Mouse (Mus musculus) forebrain, postnatal 0 days (tissue): ENCODE measurements around the gene Cacna2d1. TPM values are rescaled to one million over a fixed set of nuclear protein-coding genes. Genes with fewer than 3 reads are reported as not detected.

ENCODE experiments used
- ATAC-seq: fragments of 200-750 bp; cut with Nextera tagmentation; 2 replicates; pipeline ENCODE4 v1.8.0; 2017; ENCODE audit warnings: mild to moderate bottlenecking, moderate library complexity
- DNase-seq: peaks from one replicate; pipeline ENCODE4 v3.0.0-alpha.2; 2015
- H3K27ac ChIP-seq: fragments of 300-500 bp; sonication (generic); 2 replicates; pipeline ENCODE4 v1.5.1; 2014; ENCODE audit warnings: low read depth, mild to moderate bottlenecking, antibody characterized with exemption, low read length, moderate library complexity, mixed read lengths
- H3K27me3 ChIP-seq: fragments of 300-500 bp; sonication (generic); 2 replicates; pipeline ENCODE4 v1.6.1; 2014; ENCODE audit warnings: mild to moderate bottlenecking, low read length, mixed read lengths; ENCODE audit not compliant: insufficient read depth
- H3K36me3 ChIP-seq: fragments of 300-500 bp; sonication (generic); 2 replicates; pipeline ENCODE4 v1.6.1; 2014; ENCODE audit warnings: mild to moderate bottlenecking, moderate library complexity; ENCODE audit not compliant: insufficient read depth
- H3K4me1 ChIP-seq: fragments of 300-500 bp; sonication (generic); 2 replicates; pipeline ENCODE4 v1.6.1; 2014; ENCODE audit warnings: antibody characterized with exemption; ENCODE audit not compliant: insufficient read depth
- H3K4me2 ChIP-seq: fragments of 300-500 bp; sonication (generic); 2 replicates; pipeline ENCODE4 v1.6.1; 2014; ENCODE audit warnings: low read depth, mild to moderate bottlenecking, moderate library complexity
- H3K4me3 ChIP-seq: fragments of 300-500 bp; sonication (generic); 2 replicates; pipeline ENCODE4 v1.5.1; 2014; ENCODE audit warnings: low read depth, low read length, mixed read lengths
- H3K9ac ChIP-seq: fragments of 300-500 bp; sonication (generic); 2 replicates; pipeline ENCODE4 v1.6.1; 2014; ENCODE audit warnings: mild to moderate bottlenecking
- H3K9me3 ChIP-seq: fragments of 300-500 bp; sonication (generic); 2 replicates; pipeline ENCODE4 v1.6.1; 2016; ENCODE audit warnings: low read length
- CTCF ChIP-seq: sonication (generic); IDR thresholded peaks from 2 replicates; pipeline ENCODE4 v1.5.1; 2016; ENCODE audit warnings: antibody characterized with exemption, control low read depth, low read depth
- WGBS: fragments of 180-500 bp; shearing (Covaris S2); extraction: QIAGEN DNeasy Blood & Tissue Kit; methylation state at CpG from one replicate; pipeline ENCODE4 v1.1.7; 2014; 5-methylcytosine and 5-hydroxymethylcytosine counted together
- polyA plus RNA-seq: library from polyadenylated mRNA; unstranded; fragments of >200 nt; fragmentation: Nextera tagmentation; extraction: Ambion mirVana; gene quantifications from 2 replicates; pipeline ENCODE4 v1.2.1, GENCODE M21; 2015
- total RNA-seq: library from RNA; depleted of rRNA; stranded (reverse); fragments of >200 nt; gene quantifications from 2 replicates; pipeline ENCODE4 v1.2.3, GENCODE M21; 2014

Cacna2d1 gene
- total and polyA plus RNA-seq, 2 experiments from 2014 or later = 28.5 to 80.4 TPM

DNA sequence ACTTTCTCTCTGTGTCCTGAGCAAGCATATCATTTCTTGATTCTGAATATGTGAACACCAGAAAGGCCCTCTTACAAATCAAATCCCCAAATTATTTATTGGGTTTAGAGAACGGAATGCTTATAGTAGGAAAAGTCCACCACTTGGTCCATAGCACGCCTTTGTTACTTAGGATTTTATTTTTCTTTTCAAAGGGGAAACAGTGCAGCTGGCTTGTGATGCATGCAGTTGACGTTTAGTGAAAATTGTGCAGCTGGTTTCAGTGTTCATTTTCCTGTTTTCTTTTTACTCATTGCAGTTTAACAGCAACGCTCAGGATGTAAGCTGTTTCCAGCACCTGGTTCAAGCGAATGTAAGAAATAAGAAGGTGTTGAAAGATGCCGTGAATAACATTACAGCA lies 365.1 kb downstream of the Cacna2d1 start:
- no peak overlapping the region for H3K4me2 ChIP-seq
- ATAC-seq (no peak), DNase-seq (no peak)
- H3K9me3 ChIP-seq = no peaks in the 10 kb centered on the region
- no peaks in the 10 kb centered on the region for H3K36me3 ChIP-seq
- 71% methylated on average over 6 of the region's 6 CpGs for WGBS
- no peak overlapping the region for H3K4me3 ChIP-seq
- TF ChIP-seq CTCF = no peak
- no peak overlapping the region for H3K9ac ChIP-seq
- H3K27ac ChIP-seq = no peak overlapping the region
- no peaks in the 10 kb centered on the region for H3K27me3 ChIP-seq
- no peaks in the 10 kb centered on the region for H3K4me1 ChIP-seq

DNA sequence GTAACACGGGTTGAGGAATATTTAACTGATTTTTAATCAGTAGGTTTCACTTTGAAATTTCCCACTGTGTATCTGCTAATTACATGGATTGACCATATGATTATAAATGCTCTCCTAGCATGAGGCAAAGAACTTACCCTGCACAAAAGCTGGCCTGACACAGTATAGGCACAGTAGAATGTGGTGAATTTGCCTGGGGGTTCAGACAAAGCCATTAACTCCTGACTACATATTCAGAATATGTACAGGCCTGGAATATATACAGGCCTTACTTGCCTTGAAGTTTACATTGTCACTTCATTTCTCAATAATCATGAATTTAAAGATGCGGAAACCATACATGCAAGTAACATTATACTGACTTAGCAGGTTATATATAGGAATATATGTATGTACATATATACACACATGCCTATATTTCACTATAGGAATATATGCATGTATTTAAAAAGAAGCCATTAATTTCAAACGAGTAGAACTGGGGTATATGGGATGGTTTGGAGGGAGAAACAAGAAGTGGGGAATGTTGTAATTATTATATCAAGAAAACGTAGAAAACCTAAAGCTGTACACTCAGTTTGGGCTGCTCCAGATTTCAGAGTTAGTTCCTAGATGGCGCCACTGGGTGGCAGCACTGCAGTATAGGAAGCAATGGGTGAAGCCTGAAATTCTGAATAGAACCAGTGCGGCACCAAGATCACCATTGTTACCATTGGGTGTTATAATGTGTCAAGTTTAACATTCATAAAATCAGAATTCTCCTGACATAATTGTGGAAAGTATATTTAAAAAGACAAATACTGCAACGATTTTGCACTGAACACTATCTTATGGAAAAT lies 374.9 kb downstream of the Cacna2d1 start:
- H3K9ac ChIP-seq = no peak overlapping the region
- H3K4me1 ChIP-seq = no peaks in the 10 kb centered on the region
- DNase-seq (peak; percentile 84), ATAC-seq (peak; percentile 81)
- no peak overlapping the region for H3K4me2 ChIP-seq
- H3K36me3 ChIP-seq = no peaks in the 10 kb centered on the region
- H3K27me3 ChIP-seq = no peaks in the 10 kb centered on the region
- peak; percentile 86 for TF ChIP-seq CTCF
- WGBS = 39% methylated on average over 7 of the region's 7 CpGs
- no peak overlapping the region for H3K4me3 ChIP-seq
- no peaks in the 10 kb centered on the region for H3K9me3 ChIP-seq
- no peak overlapping the region for H3K27ac ChIP-seq

DNA sequence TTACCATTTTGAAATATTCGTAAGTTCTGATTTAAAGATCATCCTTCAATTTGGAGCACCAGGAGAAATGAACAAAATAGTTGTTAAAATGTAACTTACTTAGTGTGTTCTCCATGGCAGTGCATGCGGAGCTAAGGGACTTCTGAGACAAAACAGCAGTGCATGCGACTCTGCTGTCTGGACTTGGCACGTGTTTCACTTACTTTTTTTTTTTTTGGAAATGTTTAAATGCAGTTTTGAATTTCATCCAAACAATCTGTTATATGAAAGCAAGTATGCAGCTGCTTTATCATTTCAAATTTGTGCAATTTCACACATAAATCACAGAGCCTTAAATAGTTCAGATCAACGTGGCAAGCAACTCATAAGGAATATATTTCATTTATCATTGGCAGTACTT lies 379.8 kb downstream of the Cacna2d1 start:
- TF ChIP-seq CTCF = no peak

DNA sequence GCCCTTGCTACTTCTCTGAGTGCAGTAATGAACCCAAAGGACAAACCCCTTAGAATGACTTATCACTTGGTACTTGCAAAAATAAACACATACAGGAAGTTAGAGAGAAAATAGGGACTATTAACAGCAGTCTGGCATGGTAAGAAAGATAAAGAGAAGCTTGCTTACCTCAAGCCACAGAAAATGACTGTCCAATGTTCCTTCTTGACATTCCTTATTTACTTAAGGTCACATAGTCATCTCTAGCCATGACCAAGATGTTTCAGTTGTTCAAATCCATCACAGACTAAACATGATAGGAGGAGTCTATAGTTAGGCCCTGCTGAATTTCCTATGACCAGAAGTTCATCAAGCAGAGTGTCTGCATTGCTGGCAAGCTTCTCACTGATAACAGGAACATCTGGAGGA lies 381.5 kb downstream of the Cacna2d1 start:
- TF ChIP-seq CTCF = no peak
- Histone ChIP-seq H3K36me3 (no peaks in the 10 kb centered on the region), H3K9me3 (no peaks in the 10 kb centered on the region), H3K27ac (no peak overlapping the region), H3K4me3 (no peak overlapping the region), H3K4me2 (no peak overlapping the region), H3K4me1 (no peaks in the 10 kb centered on the region), H3K27me3 (no peaks in the 10 kb centered on the region), H3K9ac (no peak overlapping the region)
- no peak for DNase-seq
- ATAC-seq = no peak

More for the DNA sequence above, 379.8 kb downstream of the Cacna2d1 start:
- Histone ChIP-seq H3K9ac (no peak overlapping the region), H3K36me3 (no peaks in the 10 kb centered on the region), H3K27ac (no peak overlapping the region), H3K27me3 (no peaks in the 10 kb centered on the region), H3K9me3 (no peaks in the 10 kb centered on the region), H3K4me3 (no peak overlapping the region), H3K4me2 (no peak overlapping the region), H3K4me1 (no peaks in the 10 kb centered on the region)
- DNase-seq (peak; percentile 55), ATAC-seq (peak; percentile 67)
- WGBS = 58% methylated on average over 5 of the region's 5 CpGs

DNA sequence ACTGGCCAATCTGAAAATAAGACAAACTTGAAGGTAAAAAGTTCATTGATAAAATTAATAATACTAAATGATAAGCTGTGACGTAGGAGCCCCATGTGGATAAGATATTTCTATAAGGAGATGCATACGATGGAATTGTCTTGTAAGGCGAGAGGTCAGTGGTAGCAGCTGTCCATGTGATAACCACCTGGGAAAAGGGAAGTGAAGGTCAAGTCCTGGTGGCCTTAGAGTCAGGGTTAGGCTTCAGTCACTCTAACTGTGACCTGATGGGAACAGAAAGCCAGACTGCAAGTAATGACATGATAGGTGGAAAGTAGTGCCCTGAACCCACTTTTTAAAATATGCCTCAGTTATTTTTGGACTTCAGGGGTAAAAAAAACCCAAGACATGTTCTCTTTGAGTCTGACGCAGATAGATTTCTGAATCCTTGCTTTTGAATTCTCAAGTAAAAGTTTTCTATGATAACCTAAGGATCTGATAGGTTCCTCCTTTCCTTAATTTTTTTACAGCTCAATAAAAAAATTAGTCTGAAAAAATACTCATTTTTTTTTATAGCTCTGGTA lies 383.3 kb downstream of the Cacna2d1 start:
- no peaks in the 10 kb centered on the region for H3K27me3 ChIP-seq
- no peaks in the 10 kb centered on the region for H3K4me1 ChIP-seq
- 90% methylated on average over 4 of the region's 4 CpGs for WGBS
- ATAC-seq (no peak), DNase-seq (no peak)
- H3K4me2 ChIP-seq = no peak overlapping the region
- H3K9me3 ChIP-seq = no peaks in the 10 kb centered on the region
- no peak overlapping the region for H3K27ac ChIP-seq
- H3K36me3 ChIP-seq = no peaks in the 10 kb centered on the region
- no peak overlapping the region for H3K9ac ChIP-seq
- no peak overlapping the region for H3K4me3 ChIP-seq
- TF ChIP-seq CTCF = no peak

DNA sequence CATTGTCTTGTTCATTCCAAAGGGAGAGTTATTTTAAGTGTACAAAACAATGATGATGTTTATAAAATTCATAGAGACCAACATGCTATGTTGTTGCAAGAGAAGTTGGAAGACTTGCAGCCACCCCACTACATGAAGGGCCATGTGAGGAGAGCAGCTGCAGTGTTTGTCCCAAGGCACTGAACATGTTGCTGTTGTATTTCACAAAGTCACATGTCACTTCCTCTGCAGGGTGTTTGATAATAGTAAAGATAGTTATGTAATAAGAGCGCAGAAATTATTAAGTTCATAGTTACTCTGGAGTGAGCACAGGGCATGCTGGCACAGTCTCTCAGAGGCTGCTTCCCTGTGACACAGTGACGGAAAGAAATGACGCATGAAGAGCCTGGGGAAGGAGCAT lies 392.1 kb downstream of the Cacna2d1 start:
- Histone ChIP-seq H3K9ac (no peak overlapping the region), H3K36me3 (no peaks in the 10 kb centered on the region), H3K9me3 (no peaks in the 10 kb centered on the region), H3K4me3 (no peak overlapping the region), H3K4me1 (no peaks in the 10 kb centered on the region), H3K27me3 (no peaks in the 10 kb centered on the region), H3K27ac (no peak overlapping the region), H3K4me2 (no peak overlapping the region)
- 94% methylated on average over 3 of the region's 3 CpGs for WGBS
- DNase-seq (no peak), ATAC-seq (no peak)
- TF ChIP-seq CTCF = no peak

DNA sequence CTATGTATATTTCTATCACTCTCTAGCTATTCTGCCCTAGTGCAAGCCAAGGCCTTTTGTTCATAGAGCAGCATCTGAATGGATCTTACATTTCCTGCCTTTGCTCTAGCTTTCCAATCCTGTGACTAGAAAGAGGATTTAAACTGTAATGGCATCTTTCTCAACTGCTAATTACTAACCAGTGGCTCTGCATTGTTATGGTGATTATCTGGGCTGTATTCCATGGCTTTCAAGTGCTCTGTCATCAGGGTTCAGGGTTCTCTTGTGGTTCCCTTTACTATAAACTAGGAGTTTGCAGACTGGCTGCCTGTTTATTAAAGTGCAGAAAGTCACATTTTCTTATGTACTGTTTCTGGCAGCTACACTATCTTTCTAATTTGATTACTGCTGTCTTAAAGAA lies 410.9 kb downstream of the Cacna2d1 start:
- ATAC-seq = peak; percentile 63; the same call in 1 of the 2 replicates

More for the DNA sequence above, 410.9 kb downstream of the Cacna2d1 start:
- Histone ChIP-seq H3K4me3 (no peak overlapping the region), H3K4me1 (no peaks in the 10 kb centered on the region), H3K27ac (no peak overlapping the region), H3K4me2 (no peak overlapping the region), H3K9ac (no peak overlapping the region), H3K36me3 (no peaks in the 10 kb centered on the region; the same call in 1 of the 2 replicates), H3K27me3 (no peaks in the 10 kb centered on the region), H3K9me3 (no peaks in the 10 kb centered on the region)
- DNase-seq = peak; percentile 36
- no peak for TF ChIP-seq CTCF
